Mouse (Mus musculus): ENCODE results near the gene Nr1d1.

The Nr1d1 gene

GRCm38 (mm10) chr11:98770096-98770975, 4.8 kb downstream of the Nr1d1 start:
- no peak for DNase-seq (ENCODE audit: extremely low spot score)

GRCm38 (mm10) chr11:98769007-98769954, 5.9 kb downstream of the Nr1d1 start:
- no peak for DNase-seq (ENCODE audit: extremely low spot score)

- peak; percentile 43 for DNase-seq (ENCODE audit: extremely low spot score)
These were observed 6.8 kb downstream of the Nr1d1 start for GRCm38 (mm10) chr11:98768127-98769006.

- no peak for DNase-seq (ENCODE audit: extremely low spot score)
These were observed 7.4 kb downstream of the Nr1d1 start for GRCm38 (mm10) chr11:98767713-98768112.

GRCm38 (mm10) chr11:98767276-98767675, 7.9 kb downstream of the Nr1d1 start:
- peak; percentile 60 for DNase-seq (ENCODE audit: extremely low spot score)

GRCm38 (mm10) chr11:98766816-98767215, 8.3 kb downstream of the Nr1d1 start:
- DNase-seq (ENCODE audit: extremely low spot score) = no peak

- DNase-seq (ENCODE audit: extremely low spot score) = no peak
These were observed 8.8 kb downstream of the Nr1d1 start for GRCm38 (mm10) chr11:98766346-98766745.

GRCm38 (mm10) chr11:98765421-98766309, 9.5 kb downstream of the Nr1d1 start:
- DNase-seq (ENCODE audit: extremely low spot score) = no peak

- no peak for DNase-seq (ENCODE audit: extremely low spot score)
These were observed 10.4 kb downstream of the Nr1d1 start for GRCm38 (mm10) chr11:98764746-98765145.

GRCm38 (mm10) chr11:98764091-98764490, 11.0 kb downstream of the Nr1d1 start:
- DNase-seq (ENCODE audit: extremely low spot score) = no peak

- no peak for DNase-seq (ENCODE audit: extremely low spot score)
These were observed 11.7 kb downstream of the Nr1d1 start for GRCm38 (mm10) chr11:98763502-98763861.

GRCm38 (mm10) chr11:98762756-98763501, 12.2 kb downstream of the Nr1d1 start:
- no peak for DNase-seq (ENCODE audit: extremely low spot score)

- DNase-seq (ENCODE audit: extremely low spot score) = no peak
These were observed 13.2 kb downstream of the Nr1d1 start for GRCm38 (mm10) chr11:98761939-98762338.

- no peak for DNase-seq (ENCODE audit: extremely low spot score)
These were observed 18.4 kb downstream of the Nr1d1 start for GRCm38 (mm10) chr11:98756711-98757110.

- DNase-seq (ENCODE audit: extremely low spot score) = no peak
These were observed 19.3 kb downstream of the Nr1d1 start for GRCm38 (mm10) chr11:98755726-98756380.

- peak; percentile 82 for DNase-seq (ENCODE audit: extremely low spot score)
These were observed 20.4 kb downstream of the Nr1d1 start for GRCm38 (mm10) chr11:98754621-98755181.

GRCm38 (mm10) chr11:98754151-98754620, 20.9 kb downstream of the Nr1d1 start:
- DNase-seq (ENCODE audit: extremely low spot score) = no peak

GRCm38 (mm10) chr11:98753264-98753663, 21.9 kb downstream of the Nr1d1 start:
- no peak for DNase-seq (ENCODE audit: extremely low spot score)
